Mouse (Mus musculus): ENCODE data around the gene Zbtb26.

Zbtb26 gene

DNA sequence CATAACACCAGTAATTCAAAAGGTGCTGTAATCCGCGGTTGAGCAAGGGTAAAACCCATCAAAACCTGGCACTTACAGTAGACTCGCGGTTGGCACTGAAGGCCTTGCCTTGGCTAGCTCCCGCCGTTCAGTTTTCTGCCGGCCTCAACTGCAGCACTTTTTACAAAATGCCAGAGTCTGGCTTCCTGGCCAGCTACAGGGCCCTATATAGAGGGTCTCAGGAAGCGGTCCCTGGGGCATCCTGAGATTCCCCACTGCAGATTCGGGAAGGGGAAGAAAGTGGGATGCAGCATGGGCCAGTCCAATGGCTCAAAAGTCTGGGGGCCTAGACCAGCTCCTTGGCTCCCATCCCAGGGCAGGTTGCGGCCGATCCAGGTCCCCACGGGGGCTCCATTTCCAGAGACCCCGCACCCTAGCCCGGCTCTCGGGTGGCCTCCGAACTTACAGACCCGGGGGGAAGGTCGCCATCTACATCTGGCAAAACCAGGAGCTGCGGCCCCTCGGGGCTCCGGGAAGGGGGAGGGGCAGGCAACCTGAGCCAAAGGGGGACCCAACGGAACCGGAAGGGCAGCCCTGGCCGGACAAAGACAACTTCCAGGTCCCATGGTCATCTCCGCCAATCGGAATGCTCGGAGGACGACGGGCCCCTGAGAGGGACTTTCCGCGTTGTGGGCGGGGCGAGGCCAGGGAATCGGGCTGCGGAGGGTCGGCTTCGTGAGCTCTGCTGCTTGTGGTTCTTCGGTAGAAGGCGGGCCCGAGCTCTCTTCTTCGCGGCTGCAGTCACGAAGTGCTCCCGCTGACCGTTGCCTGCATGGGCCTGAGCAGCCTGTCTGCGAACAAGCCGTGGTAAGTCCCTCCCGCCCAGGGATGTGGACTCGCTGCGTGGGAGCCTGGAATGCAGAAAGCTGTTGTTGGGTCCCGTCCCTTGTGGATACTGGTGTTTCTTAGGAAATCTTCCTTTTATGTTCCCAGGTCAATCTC lies at the start of gene Zbtb26, which contains the start of the genes Zbtb6 and Rabgap1:
Gene Zbtb26, minus strand, starts transcription at position 525 of the 981 bp plus-strand sequence.
Gene Zbtb6, minus strand, starts transcription at position 561 of the 981 bp plus-strand sequence.
Gene Rabgap1, plus strand, starts transcription at position 669 of the 981 bp plus-strand sequence.
- DNase-seq, result peak; percentile 97

DNA sequence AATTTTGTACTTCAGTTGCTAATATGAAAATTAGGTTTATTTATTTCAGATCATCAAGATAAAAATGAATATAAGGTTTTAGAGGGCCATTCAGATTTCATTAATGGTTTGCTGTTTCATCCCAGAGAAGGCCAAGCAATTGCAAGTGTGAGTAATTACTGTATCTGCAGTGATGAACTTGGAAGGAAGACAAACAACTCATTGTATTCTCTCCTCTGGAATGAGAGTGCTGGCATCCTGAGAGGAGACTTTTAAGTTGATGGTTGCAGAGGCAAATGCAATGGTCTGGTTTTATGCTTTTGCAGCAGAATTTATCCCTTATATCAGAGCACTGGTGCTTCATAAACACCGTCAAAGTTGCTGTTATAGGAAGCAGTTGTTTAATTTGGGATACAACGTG lies 46.0 kb upstream of the Zbtb26 start:
- DNase-seq, result no peak

DNA sequence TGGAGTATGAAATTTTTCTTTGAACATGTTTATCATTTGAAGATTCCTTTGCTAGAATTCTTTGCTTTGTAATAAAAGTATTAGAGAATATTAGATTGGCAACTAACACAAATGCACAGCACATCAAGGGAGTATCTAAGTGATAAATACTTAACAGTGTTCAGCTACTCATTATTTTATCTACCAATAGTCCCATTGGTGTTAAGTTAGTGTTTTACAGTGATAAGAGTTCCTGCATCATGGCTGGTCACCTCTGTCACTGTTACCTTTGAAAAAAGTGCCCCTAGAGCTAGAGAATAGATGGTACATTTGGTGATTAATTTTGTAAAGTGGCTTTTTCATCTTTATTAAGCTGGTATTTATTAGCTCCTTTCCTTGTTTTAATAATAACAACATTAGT lies 43.5 kb upstream of the Zbtb26 start:
- no peak for DNase-seq

DNA sequence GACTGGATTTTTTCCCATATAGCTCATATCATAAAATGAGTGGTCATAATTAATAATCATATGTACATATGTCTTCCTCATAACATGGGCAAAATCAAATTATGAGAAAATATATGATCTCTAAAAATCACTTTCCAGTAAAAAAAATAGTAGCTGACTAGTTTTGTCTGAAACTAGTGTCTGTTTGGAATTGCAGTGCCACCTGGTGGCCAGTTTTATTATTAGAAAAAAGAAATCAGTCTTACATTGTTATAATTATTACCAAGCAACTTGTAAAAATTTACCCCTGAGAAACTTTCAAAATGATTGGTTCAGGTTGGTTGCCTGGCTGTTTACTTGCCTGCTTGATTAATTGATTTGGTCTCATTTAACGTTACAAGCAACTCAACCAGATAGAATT lies 42.4 kb upstream of the Zbtb26 start:
- DNase-seq, result no peak

DNA sequence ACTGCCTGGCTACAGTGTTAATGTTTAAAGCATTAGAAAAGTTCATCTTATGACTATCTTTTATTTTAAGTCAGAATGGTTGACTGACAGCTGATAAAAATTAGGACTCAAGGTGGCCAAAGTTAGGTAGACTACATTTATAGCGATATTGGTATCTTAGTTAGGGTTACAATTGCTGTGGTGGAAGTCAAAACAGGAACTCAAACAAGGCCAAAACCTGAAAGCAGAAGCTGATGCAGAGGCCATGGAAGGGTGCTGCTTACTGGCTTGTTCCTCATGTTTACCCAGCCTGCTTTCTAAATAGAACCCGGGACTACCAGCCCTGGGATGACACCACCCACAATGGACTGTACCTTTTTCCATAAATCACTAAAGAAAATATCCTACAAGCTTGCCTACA lies 41.2 kb upstream of the Zbtb26 start:
- DNase-seq, result no peak

DNA sequence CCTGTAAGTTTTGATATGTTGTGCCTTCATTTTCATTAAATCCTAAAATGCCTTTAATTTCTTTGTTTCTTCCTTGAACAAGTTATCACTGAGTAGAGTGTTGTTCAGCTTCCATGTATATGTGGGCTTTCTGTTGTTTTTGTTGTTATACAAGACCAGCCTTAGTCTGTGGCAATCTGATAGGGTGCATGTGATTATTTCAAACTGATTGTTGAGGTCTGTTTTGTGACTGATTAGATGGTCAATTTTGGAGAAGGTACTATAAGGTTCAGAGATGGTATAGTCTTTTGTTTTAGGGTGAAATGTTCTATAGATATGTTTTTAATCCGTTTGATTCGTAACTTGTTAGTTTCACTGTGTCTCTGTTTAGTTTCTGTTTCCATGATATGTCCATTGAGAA lies 37.1 kb upstream of the Zbtb26 start:
- DNase-seq, result no peak

DNA sequence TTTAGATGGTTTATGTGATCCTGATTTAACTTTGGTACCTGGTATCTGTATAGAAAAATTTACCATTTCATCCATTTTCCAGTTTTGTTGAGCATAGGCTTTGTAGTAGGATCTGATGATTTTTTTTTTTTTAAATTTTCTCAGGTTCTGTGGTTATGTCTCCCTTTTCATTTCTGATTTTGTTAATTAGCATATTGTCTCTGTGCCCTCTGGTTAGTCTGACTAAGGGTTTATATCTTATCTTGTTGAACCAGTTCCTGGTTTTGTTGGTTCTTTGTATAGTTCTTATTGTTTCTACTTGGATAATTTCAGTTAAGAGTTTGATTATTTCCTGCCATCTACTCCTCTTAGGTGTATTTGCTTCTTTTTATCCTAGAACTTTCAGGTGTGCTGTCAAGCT lies 36.6 kb upstream of the Zbtb26 start:
- no peak for DNase-seq

DNA sequence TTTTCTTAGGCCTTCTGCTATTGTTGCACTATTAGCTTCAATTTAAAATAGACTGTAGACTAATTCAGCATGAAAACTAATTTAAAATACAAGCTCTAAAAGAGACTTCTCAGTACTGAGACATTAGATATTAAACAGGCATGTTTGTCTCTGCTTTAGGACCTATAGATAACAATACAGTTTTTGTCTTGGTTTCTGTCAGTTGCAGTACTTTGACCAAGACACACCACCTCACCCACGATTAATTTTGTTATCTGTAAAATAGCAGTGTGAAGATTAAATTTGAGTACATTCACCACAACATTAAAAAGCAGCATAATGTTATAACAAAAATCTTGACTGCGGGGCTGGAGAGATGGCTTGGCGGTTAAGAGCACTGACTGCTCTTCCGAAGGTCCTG lies 23.3 kb upstream of the Zbtb26 start:
- no peak for DNase-seq

DNA sequence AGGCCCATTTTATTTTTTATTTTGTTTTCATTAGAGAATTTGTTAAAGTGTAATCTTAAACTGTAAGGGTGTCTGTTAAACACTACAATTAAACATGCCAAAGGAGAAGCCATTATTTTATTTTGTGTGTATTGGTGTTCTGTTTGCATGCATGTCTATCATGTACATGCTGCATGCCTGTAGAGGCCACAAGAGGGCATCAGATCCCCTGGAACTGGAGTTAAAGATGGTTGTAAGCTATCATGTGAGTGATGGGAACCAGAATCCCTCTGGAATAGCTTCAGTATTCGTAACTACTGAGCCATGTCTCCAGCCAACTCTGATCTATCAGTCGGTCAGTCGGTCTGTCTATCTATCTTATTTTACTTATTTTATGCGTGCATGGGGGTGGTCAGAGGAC lies 17.8 kb upstream of the Zbtb26 start:
- no peak for DNase-seq

DNA sequence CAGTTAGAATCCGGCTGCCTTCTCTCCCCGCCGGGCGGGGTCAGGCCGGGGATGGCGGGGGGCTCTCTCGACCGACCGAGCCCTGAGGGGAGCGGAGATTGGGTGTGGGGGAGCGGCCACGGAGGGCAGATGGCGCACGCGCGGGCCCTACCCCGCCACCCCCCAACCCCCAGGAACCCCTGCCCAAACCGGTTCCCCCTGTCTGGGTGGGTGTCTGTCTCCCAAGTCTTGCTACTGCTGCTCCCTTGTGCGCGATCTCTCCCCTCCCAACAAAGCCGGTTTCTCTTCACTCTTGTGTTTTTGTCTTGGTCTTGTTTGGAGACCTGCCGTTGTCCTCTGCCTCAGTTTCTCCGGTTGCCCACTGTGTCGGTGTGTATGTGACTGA lies 9.4 kb upstream of the Zbtb26 start:
- no peak for DNase-seq

DNA sequence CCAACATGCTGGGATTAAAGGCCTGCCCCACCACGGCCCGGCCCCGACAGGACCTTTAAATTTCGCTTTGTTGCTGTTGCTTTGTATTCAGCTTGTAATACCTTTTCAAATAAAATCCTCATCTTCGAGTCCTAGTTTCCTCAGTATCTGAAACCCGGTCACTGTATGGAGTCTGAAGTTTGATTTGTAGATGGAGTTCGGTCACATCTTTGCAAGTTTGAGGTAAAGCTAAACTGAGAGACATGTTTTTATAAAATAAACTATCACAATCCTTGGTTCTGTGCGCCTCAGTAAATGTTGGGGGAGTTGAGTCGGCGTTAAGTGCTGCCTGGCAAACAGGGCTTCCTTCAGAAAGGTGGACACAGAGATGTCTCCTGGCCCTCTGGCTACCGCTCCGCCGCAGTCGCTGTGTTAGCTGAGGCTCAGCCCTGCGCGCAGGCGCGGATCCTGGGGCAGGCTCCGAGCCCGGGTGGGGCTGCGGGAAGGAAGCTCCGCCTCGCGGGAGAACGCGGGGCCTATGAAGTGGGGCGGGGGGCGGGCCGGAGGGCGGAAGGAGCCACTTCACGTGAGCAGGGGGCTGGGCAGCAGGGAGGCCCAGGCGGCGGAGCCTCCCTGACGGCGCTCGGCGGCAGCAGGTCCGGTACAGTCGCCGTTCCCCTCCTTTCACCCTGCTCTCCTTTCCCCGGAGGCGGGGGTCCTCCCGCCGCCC lies 8.9 kb upstream of the Zbtb26 start:
- peak; percentile 92 for DNase-seq

DNA sequence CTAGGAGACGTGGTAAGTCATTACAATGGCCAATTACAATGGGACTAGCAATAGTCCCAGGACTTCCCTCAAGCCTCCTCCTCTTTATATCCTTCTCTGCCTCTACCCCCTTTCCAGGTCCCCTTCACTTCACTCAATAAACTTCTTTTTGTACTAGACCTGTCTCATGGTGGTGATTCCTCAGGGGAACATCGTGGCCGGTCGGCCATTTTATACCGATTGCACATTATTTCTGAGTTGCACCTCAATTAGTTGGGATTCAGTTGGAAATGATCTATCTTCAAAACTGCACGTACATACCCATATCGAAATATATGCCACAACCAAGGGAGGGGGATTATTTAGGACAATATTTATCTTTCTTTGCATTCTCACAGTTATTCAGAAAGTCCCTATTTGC lies 11.3 kb downstream of the Zbtb26 start:
- DNase-seq, result no peak

DNA sequence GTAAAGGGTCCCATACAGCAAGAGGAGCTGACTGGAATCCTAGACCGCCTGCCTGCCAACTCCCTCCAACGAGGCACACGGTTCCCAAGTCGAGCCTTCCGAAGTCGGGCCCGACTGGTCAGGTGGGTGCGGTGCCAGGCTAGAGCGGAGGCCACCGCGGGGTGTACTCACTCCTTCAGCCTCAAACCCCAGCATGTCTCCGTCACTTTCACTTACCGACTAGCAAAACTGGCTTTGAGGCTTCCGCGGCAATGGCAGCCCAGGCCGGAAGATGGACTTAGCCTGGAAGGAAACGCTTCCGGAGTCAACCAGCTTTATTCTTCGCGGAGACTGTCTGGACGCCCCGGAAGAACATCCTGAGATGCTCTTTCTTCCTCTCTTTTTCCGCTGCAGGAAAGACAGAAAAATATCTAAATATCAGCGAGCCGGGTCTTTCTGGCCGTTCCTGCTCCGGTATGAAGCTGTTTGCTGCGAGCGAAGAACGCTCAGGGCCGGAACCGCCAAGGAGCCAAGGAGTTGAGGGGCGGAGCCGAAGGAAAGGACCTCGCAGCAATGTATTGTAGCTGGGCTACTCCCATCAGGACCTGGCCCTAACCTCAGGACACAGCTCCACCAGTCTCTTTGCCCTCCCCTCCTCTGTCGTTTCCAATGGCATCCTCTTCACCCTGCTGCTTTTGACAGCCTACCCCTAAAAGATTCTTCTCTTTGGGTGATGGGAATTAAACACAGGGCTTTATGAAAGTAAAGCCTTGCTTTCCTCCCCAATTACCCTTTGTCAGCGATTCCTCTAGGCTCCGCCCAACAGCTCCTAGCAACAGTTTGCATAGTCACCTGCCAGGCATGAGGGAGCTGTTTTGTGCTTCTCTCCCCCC lies 12.1 kb downstream of the Zbtb26 start:
- DNase-seq, result peak; percentile 84

DNA sequence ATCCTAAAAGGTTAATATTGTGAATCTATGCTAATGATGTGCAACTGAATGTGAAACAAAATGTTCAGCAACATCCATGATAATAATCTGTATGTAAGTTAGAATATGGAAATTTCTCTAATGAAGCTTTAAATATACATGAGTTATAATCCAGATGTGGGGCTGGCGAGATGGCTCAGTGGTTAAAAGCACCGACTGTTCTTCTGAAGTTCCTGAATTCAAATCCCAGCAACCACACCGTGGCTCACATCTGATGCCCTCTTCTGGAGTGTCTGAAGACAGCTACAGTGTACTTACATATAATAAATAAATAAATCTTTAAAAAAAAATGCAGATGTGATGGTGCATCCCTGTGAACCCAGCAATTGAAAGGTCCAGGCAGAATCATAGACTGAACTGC lies 19.3 kb downstream of the Zbtb26 start:
- DNase-seq, result no peak

DNA sequence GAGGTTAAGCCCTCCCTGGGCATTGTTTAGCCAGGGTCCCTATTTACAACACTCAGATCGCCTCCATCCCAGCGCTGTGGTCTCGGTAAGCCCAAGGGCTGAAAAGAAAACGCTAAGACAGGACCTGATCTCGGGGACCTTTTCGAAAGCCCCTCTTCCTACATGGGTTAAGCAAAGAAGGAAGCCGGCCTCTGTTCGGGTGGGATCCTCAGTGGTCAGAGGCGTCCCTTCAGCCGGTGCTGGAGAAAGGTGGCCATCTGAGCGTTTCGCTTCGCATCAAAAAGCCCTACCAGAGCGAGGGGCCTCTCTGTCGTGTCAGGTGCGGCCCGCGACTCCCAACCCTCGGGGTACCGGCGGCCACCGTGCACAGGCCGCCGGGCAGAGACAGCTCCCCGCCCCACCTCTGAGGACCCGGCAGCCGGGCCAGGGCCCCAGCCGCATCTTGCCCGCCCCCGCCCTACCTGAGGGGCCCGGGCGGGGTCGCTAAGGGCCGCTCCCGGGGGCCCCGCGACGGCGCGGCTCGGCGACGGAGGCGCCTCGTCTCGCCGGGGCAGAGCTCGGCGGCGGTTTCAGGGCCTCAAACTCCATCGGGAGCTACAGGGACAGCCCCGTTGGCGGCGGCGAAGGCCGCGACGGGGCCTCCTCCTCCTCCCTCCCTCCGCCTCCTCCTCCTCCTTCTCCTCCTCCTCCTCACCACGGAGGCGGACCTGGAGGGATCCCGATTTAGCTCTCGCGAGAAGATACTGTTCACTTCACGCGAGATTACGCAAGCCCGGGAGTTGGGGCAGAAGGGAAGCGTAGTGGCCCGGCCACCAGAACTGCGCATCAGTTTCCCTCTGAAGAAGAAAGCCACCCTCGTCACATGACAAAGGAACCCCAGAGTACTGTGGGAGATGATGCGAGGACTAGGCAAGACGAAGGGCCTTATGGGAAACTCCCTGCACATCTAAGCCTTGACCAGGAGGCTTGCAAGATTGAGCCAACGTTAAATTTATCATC lies 20.3 kb downstream of the Zbtb26 start, which contains the start of gene Rc3h2:
Gene Rc3h2, minus strand, starts transcription at position 598 of the 999 bp plus-strand sequence.
- DNase-seq, result peak; percentile 94

DNA sequence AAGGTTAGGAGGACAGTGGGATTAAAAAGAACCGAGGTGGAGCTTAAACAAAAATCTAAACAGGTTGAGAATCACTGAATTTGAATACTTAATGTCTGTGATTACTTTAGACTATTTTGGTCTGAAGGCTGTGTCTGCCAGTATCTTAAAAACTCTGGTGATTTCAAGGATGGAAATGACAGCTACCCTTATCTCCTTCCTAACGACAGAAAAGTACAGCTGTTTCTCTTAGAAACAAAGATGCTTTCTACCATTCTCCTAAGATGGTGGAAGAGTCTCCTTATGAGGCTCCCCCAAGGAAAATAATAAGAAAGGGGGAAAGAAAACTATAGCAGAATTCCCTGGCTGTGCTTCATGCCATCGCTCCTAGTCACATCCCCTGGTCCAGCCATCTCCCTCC lies 21.0 kb downstream of the Zbtb26 start:
- no peak for DNase-seq

DNA sequence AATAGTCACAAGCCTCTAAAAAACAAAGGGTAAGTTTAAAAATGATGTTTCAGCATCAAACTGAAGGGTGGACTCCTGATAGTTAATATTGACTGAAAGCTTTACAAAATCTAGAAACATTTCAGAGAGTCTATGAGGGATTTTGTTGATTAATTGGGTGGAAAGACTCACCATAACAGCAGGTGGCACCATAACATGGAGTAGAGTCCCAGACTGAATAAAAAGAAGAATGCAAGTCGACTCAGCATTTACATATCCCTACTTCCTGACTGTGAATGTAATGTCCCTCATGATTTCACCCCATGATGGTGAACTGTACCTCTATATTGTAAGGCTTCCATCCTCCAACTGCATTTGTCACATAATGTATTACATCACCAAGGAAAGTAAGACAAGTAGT lies 47.4 kb downstream of the Zbtb26 start:
- DNase-seq, result no peak

DNA sequence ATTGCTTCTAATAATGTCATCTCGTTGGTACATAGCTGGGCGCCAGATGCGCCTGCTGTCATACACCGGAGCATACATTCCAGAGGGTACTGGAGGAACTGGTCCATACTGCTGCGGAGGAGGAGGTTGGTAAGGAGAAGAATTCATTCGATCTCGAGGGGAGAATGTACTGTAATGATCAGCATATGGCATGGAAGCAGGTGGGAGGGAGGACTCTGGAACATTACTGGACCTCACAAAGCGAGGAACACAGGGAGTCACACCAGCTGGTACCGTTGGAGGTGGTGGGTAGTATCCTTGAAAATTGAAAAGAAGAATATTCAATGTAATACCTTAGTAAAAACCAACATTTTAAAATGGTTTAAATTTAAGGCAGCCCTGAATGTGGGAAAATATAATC lies 60.0 kb downstream of the Zbtb26 start:
- no peak for DNase-seq
